Mouse (Mus musculus): ENCODE data around the gene Unc45a. TPM values are rescaled to one million over a fixed set of nuclear protein-coding genes. Genes with fewer than 3 reads are reported as not detected.
A peak's percentile ranks its signal among the peaks of the same experiment; 100 is the strongest.
"Not testable (repeated sequence)": the region's sequence is repeated elsewhere in the genome, so short reads cannot be mapped to it uniquely, and the experiment has no call there.

The Unc45a gene
- total RNA-seq, 2 experiments from 2014 or later = 52.5 to 54.1 TPM

- peak; percentile 97 for DNase-seq (ENCODE audit: extremely low spot score in 1 of 2, low spot score in 2 of 2)
- intact Hi-C loops (cut with DNase I) = loop anchor here (5.0 kb wide), 1 partner anchor 37 kb away; no protein-coding TSS in a partner anchor
Measured at GRCm38 (mm10) chr7:80339793-80340628, 794 bp downstream of the Unc45a start.

GRCm38 (mm10) chr7:80339371-80339770 is 1.4 kb downstream of the Unc45a start:
- intact Hi-C loops (cut with DNase I) = no loop called here
- DNase-seq (ENCODE audit: extremely low spot score in 1 of 2, low spot score in 2 of 2) = no peak

GRCm38 (mm10) chr7:80336932-80337331 is 3.9 kb downstream of the Unc45a start:
- intact Hi-C loops (cut with DNase I) = no loop called here
- no peak for DNase-seq (ENCODE audit: extremely low spot score in 1 of 2, low spot score in 2 of 2)

- intact Hi-C loops (cut with DNase I) = no loop called here
Measured at GRCm38 (mm10) chr7:80334848-80335247, 6.0 kb downstream of the Unc45a start.

GRCm38 (mm10) chr7:80331433-80331832 is 9.4 kb downstream of the Unc45a start:
- intact Hi-C loops (cut with DNase I) = no loop called here

More at GRCm38 (mm10) chr7:80334848-80335247, 6.0 kb downstream of the Unc45a start:
- no peak for DNase-seq (ENCODE audit: extremely low spot score in 1 of 2, low spot score in 2 of 2)

GRCm38 (mm10) chr7:80330278-80330677 is 10.5 kb downstream of the Unc45a start:
- intact Hi-C loops (cut with DNase I) = no loop called here
- DNase-seq (ENCODE audit: extremely low spot score in 1 of 2, low spot score in 2 of 2) = no peak

More at GRCm38 (mm10) chr7:80331433-80331832, 9.4 kb downstream of the Unc45a start:
- no peak for DNase-seq (ENCODE audit: extremely low spot score in 1 of 2, low spot score in 2 of 2)

- intact Hi-C loops (cut with DNase I) = no loop called here
- no peak for DNase-seq (ENCODE audit: extremely low spot score in 1 of 2, low spot score in 2 of 2)
Measured at GRCm38 (mm10) chr7:80326076-80326475, 14.7 kb downstream of the Unc45a start.

GRCm38 (mm10) chr7:80325292-80325868 is 15.4 kb downstream of the Unc45a start:
- intact Hi-C loops (cut with DNase I) = no loop called here
- DNase-seq (ENCODE audit: extremely low spot score in 1 of 2, low spot score in 2 of 2) = no peak

GRCm38 (mm10) chr7:80324816-80325119 is 16.0 kb downstream of the Unc45a start:
- DNase-seq (ENCODE audit: extremely low spot score in 1 of 2, low spot score in 2 of 2); intact Hi-C loops (cut with DNase I): not testable (repeated sequence)

GRCm38 (mm10) chr7:80324043-80324815 is 16.6 kb downstream of the Unc45a start, which contains the start of gene Rccd1:
Gene Rccd1, minus strand, starts transcription at chr7:80324454.
- intact Hi-C loops (cut with DNase I) = no loop called here
- DNase-seq (ENCODE audit: extremely low spot score in 1 of 2, low spot score in 2 of 2) = peak; percentile 95 to 97

GRCm38 (mm10) chr7:80323336-80323735 is 17.5 kb downstream of the Unc45a start:
- intact Hi-C loops (cut with DNase I) = no loop called here
- no peak for DNase-seq (ENCODE audit: extremely low spot score in 1 of 2, low spot score in 2 of 2)

- DNase-seq (ENCODE audit: extremely low spot score in 1 of 2, low spot score in 2 of 2) = no peak
- intact Hi-C loops (cut with DNase I) = loop anchor here (5.0 kb wide), 1 partner anchor 178 kb away; no protein-coding TSS in a partner anchor
Measured at GRCm38 (mm10) chr7:80319846-80320496, 20.8 kb downstream of the Unc45a start.

- intact Hi-C loops (cut with DNase I) = loop anchor here (5.0 kb wide), 1 partner anchor 176 kb away; no protein-coding TSS in a partner anchor
- DNase-seq (ENCODE audit: extremely low spot score in 1 of 2, low spot score in 2 of 2) = no peak
Measured at GRCm38 (mm10) chr7:80318670-80319069, 22.1 kb downstream of the Unc45a start.

GRCm38 (mm10) chr7:80317439-80318115 is 23.2 kb downstream of the Unc45a start:
- intact Hi-C loops (cut with DNase I) = loop anchor here (5.0 kb wide), 1 partner anchor 175 kb away; no protein-coding TSS in a partner anchor

GRCm38 (mm10) chr7:80315733-80316132 is 25.1 kb downstream of the Unc45a start:
- DNase-seq (ENCODE audit: extremely low spot score in 1 of 2, low spot score in 2 of 2) = no peak
- intact Hi-C loops (cut with DNase I) = loop anchor here (5.0 kb wide), 1 partner anchor 173 kb away; no protein-coding TSS in a partner anchor

More at GRCm38 (mm10) chr7:80317439-80318115, 23.2 kb downstream of the Unc45a start:
- DNase-seq (ENCODE audit: extremely low spot score in 1 of 2, low spot score in 2 of 2) = no peak

GRCm38 (mm10) chr7:80310771-80311170 is 30.0 kb downstream of the Unc45a start:
- intact Hi-C loops (cut with DNase I) = no loop called here

GRCm38 (mm10) chr7:80307766-80308165 is 33.0 kb downstream of the Unc45a start:
- intact Hi-C loops (cut with DNase I) = no loop called here
- no peak for DNase-seq (ENCODE audit: extremely low spot score in 1 of 2, low spot score in 2 of 2)

More at GRCm38 (mm10) chr7:80310771-80311170, 30.0 kb downstream of the Unc45a start:
- DNase-seq (ENCODE audit: extremely low spot score in 1 of 2, low spot score in 2 of 2) = no peak

GRCm38 (mm10) chr7:80301522-80301921 is 39.3 kb downstream of the Unc45a start:
- no peak for DNase-seq (ENCODE audit: extremely low spot score in 1 of 2, low spot score in 2 of 2)
- intact Hi-C loops (cut with DNase I) = no loop called here
